Mouse (Mus musculus) neural tube, embryonic 11.5 days (tissue): Measurements from ENCODE around the gene Cask. TPM values are rescaled to one million over a fixed set of nuclear protein-coding genes. Genes with fewer than 3 reads are reported as not detected.

Source experiments
- ATAC-seq: fragments of 200-750 bp; cut with Nextera tagmentation; 2 replicates; pipeline ENCODE4 v1.8.0; 2017; ENCODE audit warnings: moderate number of reproducible peaks, mild to moderate bottlenecking, moderate TSS enrichment, moderate library complexity; ENCODE audit not compliant: insufficient read depth, low FRiP score, low TSS enrichment
- DNase-seq: peaks from one replicate; pipeline ENCODE4 v3.0.0-alpha.2; 2015; ENCODE audit warnings: low spot score
- H3K27ac ChIP-seq: fragments of 300-500 bp; sonication (generic); 2 replicates; pipeline ENCODE4 v1.5.1; 2014; ENCODE audit warnings: low read depth, mild to moderate bottlenecking, low read length
- H3K27me3 ChIP-seq: fragments of 300-500 bp; sonication (generic); 2 replicates; pipeline ENCODE4 v1.6.1; 2014; ENCODE audit warnings: mild to moderate bottlenecking, low read length, mixed read lengths; ENCODE audit not compliant: control insufficient read depth, insufficient read depth
- H3K36me3 ChIP-seq: fragments of 300-500 bp; sonication (generic); 2 replicates; pipeline ENCODE4 v1.6.1; 2014; ENCODE audit warnings: mild to moderate bottlenecking, low read length, moderate library complexity, mixed read lengths; ENCODE audit not compliant: control insufficient read depth, insufficient read depth
- H3K4me1 ChIP-seq: fragments of 300-500 bp; sonication (generic); 2 replicates; pipeline ENCODE4 v1.6.1; 2014; ENCODE audit warnings: low read length, mixed read lengths; ENCODE audit not compliant: control insufficient read depth, insufficient read depth
- H3K4me2 ChIP-seq: fragments of 300-500 bp; sonication (generic); 2 replicates; pipeline ENCODE4 v1.6.1; 2014; ENCODE audit warnings: low read depth, mild to moderate bottlenecking, moderate library complexity
- H3K4me3 ChIP-seq: fragments of 300-500 bp; sonication (generic); 2 replicates; pipeline ENCODE4 v1.5.1; 2014; ENCODE audit warnings: low read depth, low read length
- H3K9ac ChIP-seq: fragments of 300-500 bp; sonication (generic); 2 replicates; pipeline ENCODE4 v1.6.1; 2014; ENCODE audit warnings: mild to moderate bottlenecking, low read length
- H3K9me3 ChIP-seq: fragments of 300-500 bp; sonication (generic); 2 replicates; pipeline ENCODE4 v1.6.1; 2016; ENCODE audit warnings: low read length; ENCODE audit not compliant: control insufficient read depth
- WGBS: fragments of 180-500 bp; shearing (Covaris S2); extraction: QIAGEN DNeasy Blood & Tissue Kit; methylation state at CpG from one replicate; pipeline ENCODE4 v1.1.7; 2014; 5-methylcytosine and 5-hydroxymethylcytosine counted together
- polyA plus RNA-seq: library from polyadenylated mRNA; unstranded; fragments of >200 nt; fragmentation: Nextera tagmentation; extraction: Ambion mirVana; gene quantifications from 2 replicates; pipeline ENCODE4 v1.2.1, GENCODE M21; 2014

Cask gene
- polyA plus RNA-seq, 1 experiment from 2014 or later: 33.0 TPM

GRCm38 (mm10) chrX:13606741-13607140, 244.4 kb downstream of the Cask start:
- Histone ChIP-seq H3K4me3 (no peak overlapping the region), H3K27ac (no peak overlapping the region), H3K9ac (no peak overlapping the region), H3K27me3 (no peaks in the 10 kb centered on the region), H3K4me2 (no peak overlapping the region), H3K9me3 (no peaks in the 10 kb centered on the region), H3K36me3 (no peaks in the 10 kb centered on the region), H3K4me1 (no peaks in the 10 kb centered on the region)
- ATAC-seq (no peak), DNase-seq (no peak)
- WGBS: 81% methylated on average over 3 of the region's 3 CpGs

- no peak overlapping the region for H3K4me2 ChIP-seq
- H3K27ac ChIP-seq: no peak overlapping the region
Measured at GRCm38 (mm10) chrX:13599966-13600365, 251.2 kb downstream of the Cask start.

GRCm38 (mm10) chrX:13599373-13599772, 251.8 kb downstream of the Cask start:
- WGBS: 86% methylated on average over 2 of the region's 2 CpGs
- Histone ChIP-seq H3K27me3 (no peaks in the 10 kb centered on the region), H3K4me3 (no peak overlapping the region)

More at GRCm38 (mm10) chrX:13599966-13600365, 251.2 kb downstream of the Cask start:
- DNase-seq (no peak), ATAC-seq (no peak)
- Histone ChIP-seq H3K4me1 (no peaks in the 10 kb centered on the region), H3K36me3 (no peaks in the 10 kb centered on the region), H3K4me3 (no peak overlapping the region), H3K9ac (no peak overlapping the region), H3K9me3 (no peaks in the 10 kb centered on the region), H3K27me3 (no peaks in the 10 kb centered on the region)
- 79% methylated on average over 1 of the region's 1 CpGs for WGBS

GRCm38 (mm10) chrX:13577647-13578046, 273.5 kb downstream of the Cask start:
- no peak overlapping the region for H3K4me2 ChIP-seq
- no peak overlapping the region for H3K9ac ChIP-seq
- 80% methylated on average over 3 of the region's 3 CpGs for WGBS
- H3K27ac ChIP-seq: no peak overlapping the region
- no peaks in the 10 kb centered on the region for H3K36me3 ChIP-seq
- no peaks in the 10 kb centered on the region for H3K4me1 ChIP-seq
- ATAC-seq: no peak
- no peak for DNase-seq
- no peak overlapping the region for H3K4me3 ChIP-seq
- H3K27me3 ChIP-seq: no peaks in the 10 kb centered on the region
- H3K9me3 ChIP-seq: no peaks in the 10 kb centered on the region

More at GRCm38 (mm10) chrX:13599373-13599772, 251.8 kb downstream of the Cask start:
- ATAC-seq (no peak), DNase-seq (no peak)
- no peaks in the 10 kb centered on the region for H3K36me3 ChIP-seq
- H3K27ac ChIP-seq: no peak overlapping the region
- no peaks in the 10 kb centered on the region for H3K9me3 ChIP-seq
- H3K9ac ChIP-seq: no peak overlapping the region
- H3K4me2 ChIP-seq: no peak overlapping the region
- no peaks in the 10 kb centered on the region for H3K4me1 ChIP-seq

- no peak for DNase-seq
- no peaks in the 10 kb centered on the region for H3K27me3 ChIP-seq
- no peaks in the 10 kb centered on the region for H3K9me3 ChIP-seq
- no peak overlapping the region for H3K9ac ChIP-seq
- H3K27ac ChIP-seq: no peak overlapping the region
- ATAC-seq: no peak
- no peaks in the 10 kb centered on the region for H3K36me3 ChIP-seq
- no peak overlapping the region for H3K4me3 ChIP-seq
- no peak overlapping the region for H3K4me2 ChIP-seq
- WGBS: 96% methylated on average over 2 of the region's 2 CpGs
- H3K4me1 ChIP-seq: no peaks in the 10 kb centered on the region
Measured at GRCm38 (mm10) chrX:13576606-13577005, 274.6 kb downstream of the Cask start.

GRCm38 (mm10) chrX:13574872-13575271, 276.3 kb downstream of the Cask start:
- Histone ChIP-seq H3K4me2 (no peak overlapping the region), H3K36me3 (no peaks in the 10 kb centered on the region), H3K4me1 (no peaks in the 10 kb centered on the region), H3K9me3 (no peaks in the 10 kb centered on the region), H3K27me3 (no peaks in the 10 kb centered on the region), H3K4me3 (no peak overlapping the region), H3K9ac (no peak overlapping the region), H3K27ac (no peak overlapping the region)
- ATAC-seq: no peak
- DNase-seq: no peak
- WGBS: 86% methylated on average over 3 of the region's 3 CpGs

GRCm38 (mm10) chrX:13574298-13574697, 276.9 kb downstream of the Cask start:
- no peaks in the 10 kb centered on the region for H3K9me3 ChIP-seq
- H3K36me3 ChIP-seq: no peaks in the 10 kb centered on the region
- no peak for ATAC-seq
- no peaks in the 10 kb centered on the region for H3K4me1 ChIP-seq
- H3K27ac ChIP-seq: no peak overlapping the region
- H3K27me3 ChIP-seq: no peaks in the 10 kb centered on the region
- WGBS: 77% methylated on average over 2 of the region's 2 CpGs
- H3K4me3 ChIP-seq: no peak overlapping the region
- no peak overlapping the region for H3K4me2 ChIP-seq
- H3K9ac ChIP-seq: no peak overlapping the region
- DNase-seq: no peak

- H3K4me1 ChIP-seq: no peaks in the 10 kb centered on the region
- H3K36me3 ChIP-seq: no peaks in the 10 kb centered on the region
- ATAC-seq (no peak), DNase-seq (no peak)
- 93% methylated on average over 3 of the region's 3 CpGs for WGBS
- no peak overlapping the region for H3K9ac ChIP-seq
- no peak overlapping the region for H3K4me3 ChIP-seq
- no peak overlapping the region for H3K4me2 ChIP-seq
- no peaks in the 10 kb centered on the region for H3K27me3 ChIP-seq
- no peaks in the 10 kb centered on the region for H3K9me3 ChIP-seq
- H3K27ac ChIP-seq: no peak overlapping the region
Measured at GRCm38 (mm10) chrX:13554504-13554903, 296.7 kb downstream of the Cask start.

- no peaks in the 10 kb centered on the region for H3K9me3 ChIP-seq
- no peak overlapping the region for H3K4me3 ChIP-seq
- H3K27me3 ChIP-seq: no peaks in the 10 kb centered on the region
- no peak overlapping the region for H3K9ac ChIP-seq
- 85% methylated on average over 2 of the region's 2 CpGs for WGBS
- H3K27ac ChIP-seq: no peak overlapping the region
- no peak overlapping the region for H3K4me2 ChIP-seq
- DNase-seq: no peak
- ATAC-seq: no peak
- H3K36me3 ChIP-seq: no peaks in the 10 kb centered on the region
- H3K4me1 ChIP-seq: no peaks in the 10 kb centered on the region
Measured at GRCm38 (mm10) chrX:13552288-13552687, 298.9 kb downstream of the Cask start.
